Mouse (Mus musculus): Measurements from ENCODE around the gene Olfr12. TPM values are rescaled to one million over a fixed set of nuclear protein-coding genes. Genes with fewer than 3 reads are reported as not detected.

Olfr12 gene
- polyA plus RNA-seq, 1 experiment from 2014 or later = not detected

GRCm38 (mm10) chr1:92654676-92655075 is 37.1 kb downstream of the Olfr12 start:
- H3K4me1 ChIP-seq (replicated peaks) = no peaks in the 10 kb centered on the region
- H3K4me2 ChIP-seq = no peak overlapping the region
- no peaks in the 10 kb centered on the region for H3K36me3 ChIP-seq (replicated peaks)
- WGBS (ENCODE audit: insufficient replicate concordance) = 53% methylated on average over 2 of the region's 2 CpGs
- H3K27me3 ChIP-seq = peaks cover 2% of the 10 kb centered on the region; the same call in 1 of the 2 replicates
- H3K27ac ChIP-seq (replicated peaks) = no peak overlapping the region
- no peak overlapping the region for H3K4me3 ChIP-seq (replicated peaks)
- H3K9ac ChIP-seq = no peak overlapping the region
- H3K9me3 ChIP-seq (replicated peaks) = no peaks in the 10 kb centered on the region
- no peak for ATAC-seq (ENCODE audit: insufficient read depth)

DNA sequence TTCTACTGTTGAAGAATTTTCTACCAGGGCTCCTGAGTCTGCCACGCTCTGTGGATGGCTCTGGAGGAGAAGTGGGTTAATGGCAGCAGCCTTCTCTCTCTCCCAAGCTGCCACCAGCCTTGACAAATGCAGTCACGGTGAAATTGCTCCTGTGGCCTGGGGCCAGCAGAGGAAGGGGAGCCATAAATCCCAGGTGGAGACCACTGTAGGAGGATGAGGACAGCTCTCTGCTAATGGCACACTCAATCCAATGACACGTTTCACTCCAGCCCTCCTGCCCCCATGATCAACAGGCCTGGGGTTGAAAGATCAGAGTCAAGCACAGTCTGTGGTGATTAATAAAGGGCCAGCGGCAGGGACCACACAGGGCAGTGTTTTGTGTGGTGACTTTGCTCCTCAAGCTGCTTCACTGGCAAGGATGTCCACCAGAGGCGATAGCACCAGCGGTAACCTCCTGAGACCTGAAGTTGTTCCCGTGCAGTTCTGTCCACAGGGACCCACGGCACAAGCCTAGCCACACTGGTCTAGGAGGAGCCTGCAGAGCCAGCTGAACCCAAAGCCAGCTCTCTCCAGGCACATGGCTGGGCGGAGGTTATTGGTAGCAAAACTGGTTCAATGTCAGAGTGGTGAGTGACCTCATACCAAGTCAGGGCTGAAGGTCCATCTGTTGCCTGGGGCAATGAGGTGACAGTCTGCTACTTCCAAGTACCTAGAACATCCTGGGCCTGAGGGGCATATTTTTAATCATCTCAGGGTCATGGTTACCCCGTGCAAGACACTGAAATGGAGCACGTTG is 39.6 kb downstream of the Olfr12 start:
- no peak overlapping the region for H3K27ac ChIP-seq (replicated peaks)
- no peaks in the 10 kb centered on the region for H3K4me1 ChIP-seq (replicated peaks)
- no peak overlapping the region for H3K9ac ChIP-seq
- 68% methylated on average over 11 of the region's 11 CpGs for WGBS (ENCODE audit: insufficient replicate concordance)
- peaks cover 2% of the 10 kb centered on the region; the same call in 1 of the 2 replicates for H3K27me3 ChIP-seq
- H3K4me3 ChIP-seq (replicated peaks) = no peak overlapping the region
- H3K36me3 ChIP-seq (replicated peaks) = no peaks in the 10 kb centered on the region
- no peaks in the 10 kb centered on the region for H3K9me3 ChIP-seq (replicated peaks)
- H3K4me2 ChIP-seq = no peak overlapping the region
- ATAC-seq (ENCODE audit: insufficient read depth) = no peak

DNA sequence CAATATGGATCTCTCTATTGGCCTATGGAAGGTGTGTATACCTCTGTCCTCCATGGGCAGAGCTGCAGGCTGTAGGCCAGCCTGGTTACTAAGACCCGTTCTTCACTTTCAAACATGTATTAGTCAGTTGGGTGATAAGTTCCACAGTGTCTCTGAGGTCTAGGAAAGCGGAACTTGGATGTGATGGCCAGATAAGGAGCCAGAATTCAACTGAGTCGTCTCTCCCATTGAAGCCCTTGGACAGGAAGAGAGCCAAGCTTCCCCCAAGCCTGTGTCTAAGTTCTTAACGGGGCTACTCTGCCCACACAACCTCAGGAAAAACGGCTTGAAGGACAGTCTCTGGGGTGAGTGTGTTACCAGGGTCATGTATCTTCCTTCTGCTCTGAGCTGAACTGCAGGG is 41.8 kb downstream of the Olfr12 start:
- no peak overlapping the region for H3K4me2 ChIP-seq
- H3K27ac ChIP-seq (replicated peaks) = no peak overlapping the region
- H3K4me1 ChIP-seq (replicated peaks) = no peaks in the 10 kb centered on the region
- H3K4me3 ChIP-seq (replicated peaks) = no peak overlapping the region
- WGBS (ENCODE audit: insufficient replicate concordance) = 9% methylated on average over 5 of the region's 5 CpGs
- no peaks in the 10 kb centered on the region for H3K9me3 ChIP-seq (replicated peaks)
- no peaks in the 10 kb centered on the region for H3K36me3 ChIP-seq (replicated peaks)
- ATAC-seq (ENCODE audit: insufficient read depth) = no peak
- H3K27me3 ChIP-seq = peaks cover 2% of the 10 kb centered on the region; the same call in 1 of the 2 replicates
- no peak overlapping the region for H3K9ac ChIP-seq

DNA sequence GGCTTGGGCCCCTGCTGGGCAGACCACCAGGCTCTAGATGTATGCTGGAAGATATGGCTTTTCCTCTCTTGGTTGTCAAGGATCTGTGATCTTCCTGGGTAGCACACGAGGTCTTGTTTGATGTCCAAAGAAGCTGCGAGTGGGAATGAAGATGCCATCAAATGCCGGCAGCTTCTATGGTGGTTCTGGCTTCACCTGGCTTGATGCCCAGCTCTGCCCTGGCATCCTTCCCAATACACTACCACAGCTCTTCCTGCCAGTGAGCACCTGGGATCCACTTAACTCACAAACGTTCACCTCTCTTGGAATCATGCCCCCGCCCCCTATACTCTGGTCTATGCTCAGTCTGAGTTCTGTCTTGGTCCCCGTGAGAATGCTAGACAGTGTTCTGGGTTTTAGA is 49.5 kb downstream of the Olfr12 start:
- Histone ChIP-seq H3K9me3 (replicated peaks) (no peaks in the 10 kb centered on the region), H3K4me2 (no peak overlapping the region), H3K9ac (no peak overlapping the region), H3K27ac (replicated peaks) (no peak overlapping the region), H3K4me3 (replicated peaks) (no peak overlapping the region), H3K36me3 (replicated peaks) (no peaks in the 10 kb centered on the region), H3K4me1 (replicated peaks) (no peaks in the 10 kb centered on the region), H3K27me3 (no peaks in the 10 kb centered on the region)
- 64% methylated on average over 6 of the region's 6 CpGs for WGBS (ENCODE audit: insufficient replicate concordance)
- ATAC-seq (ENCODE audit: insufficient read depth) = no peak

GRCm38 (mm10) chr1:92669430-92669829 is 51.8 kb downstream of the Olfr12 start:
- Histone ChIP-seq H3K27me3 (no peaks in the 10 kb centered on the region), H3K4me1 (replicated peaks) (no peaks in the 10 kb centered on the region), H3K9me3 (replicated peaks) (no peaks in the 10 kb centered on the region), H3K4me2 (no peak overlapping the region), H3K9ac (no peak overlapping the region), H3K36me3 (replicated peaks) (no peaks in the 10 kb centered on the region), H3K4me3 (replicated peaks) (no peak overlapping the region), H3K27ac (replicated peaks) (no peak overlapping the region)
- 70% methylated on average over 3 of the region's 3 CpGs for WGBS (ENCODE audit: insufficient replicate concordance)
- ATAC-seq (ENCODE audit: insufficient read depth) = no peak

GRCm38 (mm10) chr1:92671326-92671725 is 53.7 kb downstream of the Olfr12 start:
- Histone ChIP-seq H3K27ac (replicated peaks) (no peak overlapping the region), H3K9ac (no peak overlapping the region), H3K4me1 (replicated peaks) (0 out of 2 replicates have a peak, but pooled peaks cover 2% of the 10 kb centered on the region), H3K36me3 (replicated peaks) (no peaks in the 10 kb centered on the region), H3K9me3 (replicated peaks) (no peaks in the 10 kb centered on the region), H3K27me3 (no peaks in the 10 kb centered on the region), H3K4me2 (no peak overlapping the region), H3K4me3 (replicated peaks) (no peak overlapping the region)
- ATAC-seq (ENCODE audit: insufficient read depth) = no peak
- WGBS (ENCODE audit: insufficient replicate concordance) = 62% methylated on average over 4 of the region's 4 CpGs

Other genes starting within 250 kb of the Olfr12 start
- gene Ndufa10, start 143.9 kb upstream of the Olfr12 start, polyA plus RNA-seq (2015; fragmentation: Nextera tagmentation; extraction: Ambion mirVana) = 136 and 145 TPM in 2 replicates
- gene Olfr1416, start 132.7 kb upstream of the Olfr12 start, polyA plus RNA-seq (2015; fragmentation: Nextera tagmentation; extraction: Ambion mirVana) = not detected in 2 replicates
- not detected in 2 replicates for gene Olfr1415, start 121.7 kb upstream of the Olfr12 start, polyA plus RNA-seq (2015; fragmentation: Nextera tagmentation; extraction: Ambion mirVana)
- not detected in 2 replicates for gene Olfr1414, start 99.1 kb upstream of the Olfr12 start, polyA plus RNA-seq (2015; fragmentation: Nextera tagmentation; extraction: Ambion mirVana)
- gene Olfr1413, start 46.5 kb upstream of the Olfr12 start, polyA plus RNA-seq (2015; fragmentation: Nextera tagmentation; extraction: Ambion mirVana) = not detected in 2 replicates
- not detected in 2 replicates for gene Olfr1412, start 32.0 kb upstream of the Olfr12 start, polyA plus RNA-seq (2015; fragmentation: Nextera tagmentation; extraction: Ambion mirVana)
- not detected in 2 replicates for gene Olfr1411, start 23.4 kb upstream of the Olfr12 start, polyA plus RNA-seq (2015; fragmentation: Nextera tagmentation; extraction: Ambion mirVana)
- gene Olfr1410, start 12.0 kb upstream of the Olfr12 start, polyA plus RNA-seq (2015; fragmentation: Nextera tagmentation; extraction: Ambion mirVana) = not detected in 2 replicates
- 157 and 173 TPM in 2 replicates for gene Cops9, start 24.2 kb downstream of the Olfr12 start, polyA plus RNA-seq (2015; fragmentation: Nextera tagmentation; extraction: Ambion mirVana)
- 0.09 TPM in 1 of 2 replicates, not detected in the other for gene Otos, start 31.1 kb downstream of the Olfr12 start, polyA plus RNA-seq (2015; fragmentation: Nextera tagmentation; extraction: Ambion mirVana)
- gene Gpc1, start 213.9 kb downstream of the Olfr12 start, polyA plus RNA-seq (2015; fragmentation: Nextera tagmentation; extraction: Ambion mirVana) = 4.1 and 4.7 TPM in 2 replicates

Data from liver, embryonic 15.5 days (tissue).